Mouse (Mus musculus) liver, embryonic 14.5 days (tissue): Measurements from ENCODE around the gene Acacb. TPM values are rescaled to one million over a fixed set of nuclear protein-coding genes. Genes with fewer than 3 reads are reported as not detected.

Source experiments
- ATAC-seq: fragments of 200-750 bp; cut with Nextera tagmentation; 2 replicates; pipeline ENCODE4 v1.8.0; 2017; ENCODE audit warnings: moderate number of reproducible peaks, mild to moderate bottlenecking, moderate library complexity; ENCODE audit not compliant: insufficient read depth
- DNase-seq, 3 experiments: peaks; one replicate each; pipeline ENCODE4 v3.0.0-alpha.2; 2012 to 2013; ENCODE audit warnings: low read depth in 3 of 3, low spot score in 3 of 3
- H3K27ac ChIP-seq: fragments of 300-500 bp; sonication (generic); 2 replicates; pipeline ENCODE4 v1.5.1; 2014; ENCODE audit warnings: moderate library complexity, mild to moderate bottlenecking, control low read depth, inconsistent platforms
- H3K27me3 ChIP-seq: fragments of 300-500 bp; sonication (generic); 2 replicates; pipeline ENCODE4 v1.6.1; 2014; ENCODE audit warnings: mild to moderate bottlenecking, low read length, moderate library complexity; ENCODE audit not compliant: control insufficient read depth, insufficient read depth
- H3K36me3 ChIP-seq: fragments of 300-500 bp; sonication (generic); replicated peaks from 2 replicates; pipeline ENCODE4 v1.6.1; 2014; ENCODE audit warnings: low read depth; ENCODE audit not compliant: control insufficient read depth, insufficient read depth
- H3K4me1 ChIP-seq, 2 experiments: fragments of 200-500 bp in 1 of 2; fragments of 300-500 bp in 1 of 2; sonication (generic) in 1 of 2; replicated peaks; 2 replicates each; pipeline ENCODE4 v1.6.1; 2012 to 2014; ENCODE audit warnings: antibody characterized with exemption in 1 of 2, inconsistent platforms in 1 of 2, low read length in 1 of 2; ENCODE audit not compliant: control insufficient read depth in 2 of 2, insufficient read depth in 2 of 2
- H3K4me2 ChIP-seq: fragments of 300-500 bp; sonication (generic); 2 replicates; pipeline ENCODE4 v1.6.1; 2014; ENCODE audit warnings: low read depth, mild to moderate bottlenecking, control low read depth, moderate library complexity
- H3K4me3 ChIP-seq, 2 experiments: fragments of 200-500 bp in 1 of 2; fragments of 300-500 bp in 1 of 2; sonication (generic) in 1 of 2; 2 replicates each; pipeline ENCODE4 v1.5.1; 2012 to 2014; ENCODE audit warnings: low read depth in 2 of 2, low read length in 2 of 2, mild to moderate bottlenecking in 2 of 2, control low read depth in 1 of 2, inconsistent platforms in 1 of 2, moderate library complexity in 1 of 2; ENCODE audit not compliant: insufficient read depth in 1 of 2
- H3K9ac ChIP-seq: fragments of 300-500 bp; sonication (generic); replicated peaks from 2 replicates; pipeline ENCODE4 v1.6.1; 2014; ENCODE audit warnings: mild to moderate bottlenecking, control low read depth, moderate library complexity
- H3K9me3 ChIP-seq: fragments of 300-500 bp; sonication (generic); 2 replicates; pipeline ENCODE4 v1.6.1; 2016; ENCODE audit warnings: low read length, mixed read lengths; ENCODE audit not compliant: control insufficient read depth
- CTCF ChIP-seq: IDR thresholded peaks from 2 replicates; pipeline ENCODE4 v1.5.1; 2016; ENCODE audit warnings: antibody characterized with exemption, low read depth, control low read depth
- EP300 ChIP-seq: IDR thresholded peaks from 2 replicates; pipeline ENCODE4 v1.6.1; 2016; ENCODE audit warnings: antibody characterized with exemption, low read depth
- whole genome bisulfite sequencing: fragments of 180-500 bp; shearing (Covaris S2); extraction: QIAGEN DNeasy Blood & Tissue Kit; methylation state at CpG from one replicate; pipeline ENCODE4 v1.1.7; 2014; ENCODE audit not compliant: insufficient replicate concordance; 5-methylcytosine and 5-hydroxymethylcytosine counted together
- polyA plus RNA-seq, 2 experiments: library from polyadenylated mRNA; depleted of rRNA in 1 of 2; stranded (reverse) in 1 of 2; unstranded in 1 of 2; fragments of >200 nt; fragmentation: Nextera tagmentation in 1 of 2; extraction: Ambion mirVana in 1 of 2; gene quantifications; 2 replicates each; pipeline versions ENCODE4 v1.2.1 to v1.2.3; 2012 to 2014

Acacb gene
- polyA plus RNA-seq, 2 experiments: 0.22 to 0.44 TPM

GRCm38 (mm10) chr5:114119806-114120205, 26.5 kb upstream of the Acacb start:
- H3K9me3 ChIP-seq: no peaks in the 10 kb centered on the region
- H3K27me3 ChIP-seq: no peaks in the 10 kb centered on the region
- no peak overlapping the region for H3K4me2 ChIP-seq
- ATAC-seq (no peak), DNase-seq (no peak)
- H3K9ac ChIP-seq: no peak overlapping the region
- H3K36me3 ChIP-seq: no peaks in the 10 kb centered on the region; the same call in none of the 2 replicates
- H3K4me3 ChIP-seq: no peak overlapping the region
- whole genome bisulfite sequencing: 82% methylated on average over 4 of the region's 4 CpGs
- no peak overlapping the region for H3K27ac ChIP-seq
- TF ChIP-seq CTCF (no peak), EP300 (no peak)
- no peaks in the 10 kb centered on the region for H3K4me1 ChIP-seq

- no peak overlapping the region for H3K4me3 ChIP-seq
- H3K27ac ChIP-seq: no peak overlapping the region
- ATAC-seq (no peak), DNase-seq (no peak)
- no peak for TF ChIP-seq EP300
- TF ChIP-seq CTCF: no peak
- H3K27me3 ChIP-seq: no peaks in the 10 kb centered on the region
- 70% methylated on average over 3 of the region's 3 CpGs for WGBS
- no peak overlapping the region for H3K9ac ChIP-seq
- H3K4me2 ChIP-seq: peak overlapping the region; percentile 90; the same call in 1 of the 2 replicates
- peaks cover 5 to 9% of the 10 kb centered on the region in 2 experiments for H3K4me1 ChIP-seq
- H3K36me3 ChIP-seq: no peaks in the 10 kb centered on the region; the same call in none of the 2 replicates
- H3K9me3 ChIP-seq: no peaks in the 10 kb centered on the region
Measured at GRCm38 (mm10) chr5:114126008-114126407, 20.3 kb upstream of the Acacb start.

GRCm38 (mm10) chr5:114126499-114127244, 19.7 kb upstream of the Acacb start:
- Histone ChIP-seq H3K4me2 (peak overlapping the region; percentile 90), H3K4me1 (peaks cover 7 to 13% of the 10 kb centered on the region in 2 experiments), H3K27ac (no peak overlapping the region), H3K27me3 (no peaks in the 10 kb centered on the region), H3K9me3 (no peaks in the 10 kb centered on the region), H3K36me3 (no peaks in the 10 kb centered on the region; the same call in none of the 2 replicates), H3K4me3 (peak overlapping the region in 1 of 2 experiments; percentile 57; a peak in 2 of 4 replicates), H3K9ac (no peak overlapping the region)
- WGBS: 69% methylated on average over 7 of the region's 7 CpGs
- TF ChIP-seq CTCF (no peak), EP300 (no peak)
- DNase-seq: no peak
- no peak for ATAC-seq

GRCm38 (mm10) chr5:114127374-114128349, 18.7 kb upstream of the Acacb start, which contains the start of gene Alkbh2:
Alkbh2 (minus strand) TSS chr5:114128218.
- ATAC-seq (peak; percentile 8; the same call in 1 of the 2 replicates), DNase-seq (peak in 2 of 3 experiments; percentile 50 to 56)
- H3K9me3 ChIP-seq: no peaks in the 10 kb centered on the region
- TF ChIP-seq EP300: no peak
- TF ChIP-seq CTCF: peak; percentile 98
- peak within 1 kb of the TSS; percentile 58 for H3K9ac ChIP-seq
- peak within 1 kb of the TSS; percentile 57 to 88 for H3K4me3 ChIP-seq
- H3K27ac ChIP-seq: no peak within 1 kb of the TSS; the same call in 1 of the 2 replicates
- peak within 1 kb of the TSS; percentile 90 for H3K4me2 ChIP-seq
- no peaks in the 10 kb centered on the region for H3K27me3 ChIP-seq
- under 1% methylated on average over 69 of the region's 69 CpGs for WGBS
- H3K36me3 ChIP-seq: no peaks in the 10 kb centered on the region; the same call in 1 of the 2 replicates
- H3K4me1 ChIP-seq: peaks cover 14 to 18% of the 10 kb centered on the region in 2 experiments
